Comparison of ENCODE assay signal across 8 mouse cellular contexts in genomic region chr3:62455854-62456253, GRCm38 (mm10). TPM values are rescaled to one million over a fixed set of nuclear protein-coding genes. Genes with fewer than 3 reads are reported as not detected.
DNase-seq lines count a peak whose midpoint lies in the region.

No protein-coding gene starts in this region.

- H3K27ac ChIP-seq in hindbrain, embryonic 10.5 days, result peak overlapping the region; percentile 20; the same call in 1 of the 2 replicates

- H3K4me1 ChIP-seq in hindbrain, embryonic 10.5 days (replicated peaks), result peaks cover 30% of the 10 kb centered on the region

- intact Hi-C loops in left cerebral cortex, postnatal 36 days (cut with DNase I), result loop anchor here (5.0 to 10.0 kb wide), 3 partner anchors 114 to 1211 kb away; no protein-coding TSS in a partner anchor

- H3K27me3 ChIP-seq in hindbrain, embryonic 10.5 days (ENCODE audit: insufficient read depth, poor library complexity, severe bottlenecking), result no peaks in the 10 kb centered on the region

- no peak overlapping the region for H3K4me3 ChIP-seq in hindbrain, embryonic 10.5 days

- 15% methylated on average over 1 of the region's 1 CpGs for WGBS in hindbrain, embryonic 10.5 days

- DNase-seq in adrenal gland, postnatal 14 days, result peak; percentile 9
- no peak for DNase-seq in adrenal gland, adult 2 months
- peak; percentile 39 for DNase-seq in cerebellum, adult 11-12 months
- DNase-seq in hindbrain, embryonic 10.5 days (ENCODE audit: low spot score), result no peak
- peak; percentile 17 to 21 for DNase-seq in left cerebral cortex, postnatal 36 days (ENCODE audit: low spot score in 2 of 2)
- no peak for DNase-seq in kidney, adult 11 months
- no peak for DNase-seq in heart, adult 18-20 months
- no peak for DNase-seq in adrenal gland, postnatal 25 days

- H3K36me3 ChIP-seq in hindbrain, embryonic 10.5 days, result peaks cover 19% of the 10 kb centered on the region

- no peaks in the 10 kb centered on the region for H3K9me3 ChIP-seq in hindbrain, embryonic 10.5 days

RNA-seq across cellular contexts. Expression of gene Dhx36, which starts 51.0 kb away (rescaled TPM):
- 33.4 and 36.9 TPM in 2 replicates for total RNA-seq in adrenal gland, postnatal 14 days (2021)
- total RNA-seq in adrenal gland, adult 2 months (2021), result 10 to 100 TPM; 27.3 to 34.0 TPM
- polyA plus RNA-seq in adrenal gland, adult 2 months (2012; rRNA removed), result 1.2 TPM in 2 replicates
- 29.2 and 33.1 TPM in 2 replicates for polyA plus RNA-seq in hindbrain, embryonic 10.5 days (2016; fragmentation: Nextera tagmentation; extraction: Ambion mirVana)
- total RNA-seq in left cerebral cortex, postnatal 36 days (2021), result 10 to 100 TPM; 50.3 to 55.6 TPM
- 10 to 100 TPM; 15.3 to 18.4 TPM for total RNA-seq in heart, adult 18-20 months (2021)
- 36.9 and 39.6 TPM in 2 replicates for total RNA-seq in adrenal gland, postnatal 25 days (2021)

Comparison
In these comparisons a context has a peak if more than half of its experiments do, and no peak if none do; other contexts are left out.
1. DNase-seq: peak in adrenal gland, postnatal 14 days (single experiment), cerebellum, adult 11-12 months (single experiment) and left cerebral cortex, postnatal 36 days (2 of 2); none in adrenal gland, adult 2 months (single experiment), hindbrain, embryonic 10.5 days (single experiment), kidney, adult 11 months (single experiment), heart, adult 18-20 months (0 of 2) and adrenal gland, postnatal 25 days (single experiment).